Mouse (Mus musculus) urinary bladder, postnatal 10 days (tissue): ENCODE measurements around the gene Fnbp1.

Experiments
- DNase-seq: peaks from one replicate; pipeline ENCODE4 v3.0.0; 2022; ENCODE audit warnings: low spot score

Fnbp1 gene

DNA sequence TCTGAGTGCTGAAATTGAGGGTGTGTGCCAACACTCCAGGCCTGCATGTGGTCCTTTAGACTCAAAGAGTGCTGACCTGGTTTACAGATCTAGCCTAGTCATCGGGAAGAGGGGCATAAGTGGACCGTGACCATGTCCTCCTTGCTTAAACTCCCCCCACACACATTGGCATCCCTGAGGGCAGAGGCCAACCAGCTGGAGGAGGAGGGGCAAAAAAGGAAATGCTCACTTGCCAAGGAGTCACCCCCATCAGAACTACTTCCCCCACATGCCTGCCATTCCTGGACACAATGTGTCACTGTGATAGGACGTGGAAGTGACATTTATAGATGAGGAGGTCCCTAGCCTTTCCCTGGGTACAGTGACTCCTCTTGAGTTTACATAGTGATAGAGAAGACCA lies 116.3 kb downstream of the Fnbp1 start:
- DNase-seq = no peak

DNA sequence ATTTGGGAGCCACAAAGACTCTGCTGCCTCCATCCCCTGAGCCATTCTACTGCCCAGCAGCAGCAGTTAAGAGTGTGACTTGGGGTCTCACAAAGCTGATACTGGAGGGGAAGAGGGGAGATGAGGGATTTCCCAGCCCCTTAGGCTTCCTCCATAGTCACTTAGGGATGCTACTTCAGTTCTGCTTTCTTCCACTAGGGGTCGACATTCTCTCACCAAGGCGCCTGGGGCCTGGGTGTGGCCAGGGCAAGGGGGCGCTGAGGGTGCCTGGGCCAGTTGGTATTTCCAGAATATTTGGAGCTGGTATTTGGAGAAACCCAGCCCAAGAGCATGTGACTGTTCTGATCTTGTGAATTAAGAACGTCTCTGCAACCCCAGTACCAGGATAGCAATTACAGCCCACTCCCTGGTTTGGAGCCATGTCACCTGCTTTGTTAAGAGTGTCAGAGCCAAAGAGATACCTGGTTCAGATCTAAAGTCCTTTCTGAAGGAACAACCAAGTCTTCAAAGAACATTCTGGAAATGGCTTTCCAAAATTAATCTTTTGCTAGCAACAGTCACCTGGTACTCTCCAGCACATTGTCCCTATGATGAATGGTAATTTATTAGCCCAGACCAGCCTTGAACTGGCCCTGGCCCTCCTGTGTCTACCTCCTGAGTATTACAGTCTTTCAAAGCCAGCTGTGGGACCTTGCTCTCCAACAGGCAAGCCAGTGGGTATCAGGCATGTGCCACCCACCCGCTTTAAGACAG lies 117.0 kb downstream of the Fnbp1 start:
- no peak for DNase-seq

DNA sequence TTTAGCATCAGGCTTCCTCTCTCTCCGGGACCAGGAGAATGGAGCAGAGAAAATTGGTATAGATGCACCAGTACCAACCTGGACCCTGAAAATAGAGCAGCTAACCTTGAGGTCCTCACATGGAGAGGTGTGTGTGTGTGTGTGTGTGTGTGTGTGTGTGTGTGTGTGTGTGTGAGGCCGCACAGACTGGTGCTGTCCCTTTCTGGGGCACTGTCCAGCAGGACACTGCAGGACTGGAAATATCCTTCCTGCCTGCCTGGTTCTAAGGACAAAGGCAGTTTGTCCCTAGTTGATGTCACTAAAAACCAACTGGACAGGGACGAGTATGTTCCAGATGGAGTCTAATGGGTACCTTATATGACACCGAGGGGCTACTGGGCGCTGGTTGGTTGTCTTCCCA lies 117.9 kb downstream of the Fnbp1 start:
- no peak for DNase-seq

DNA sequence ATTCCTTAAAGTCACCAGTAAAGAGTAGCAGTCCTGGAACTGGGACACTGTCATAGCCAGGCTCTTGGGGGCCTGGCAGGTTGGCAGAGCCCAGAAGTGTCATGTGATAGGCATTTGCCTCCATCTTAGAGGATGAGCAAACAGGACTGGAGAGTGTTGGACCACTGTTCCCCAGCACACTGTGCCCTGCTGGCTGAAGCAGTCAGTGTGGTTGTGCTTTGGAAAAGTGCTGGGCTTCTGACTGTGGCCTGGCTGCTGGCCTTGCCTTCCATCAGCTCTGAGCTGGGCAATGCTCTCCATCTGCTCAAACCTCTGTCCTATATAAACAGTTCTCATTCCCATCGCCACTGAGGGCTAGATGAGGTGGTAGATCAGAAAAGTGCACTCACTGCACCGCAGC lies 121.6 kb downstream of the Fnbp1 start:
- no peak for DNase-seq

DNA sequence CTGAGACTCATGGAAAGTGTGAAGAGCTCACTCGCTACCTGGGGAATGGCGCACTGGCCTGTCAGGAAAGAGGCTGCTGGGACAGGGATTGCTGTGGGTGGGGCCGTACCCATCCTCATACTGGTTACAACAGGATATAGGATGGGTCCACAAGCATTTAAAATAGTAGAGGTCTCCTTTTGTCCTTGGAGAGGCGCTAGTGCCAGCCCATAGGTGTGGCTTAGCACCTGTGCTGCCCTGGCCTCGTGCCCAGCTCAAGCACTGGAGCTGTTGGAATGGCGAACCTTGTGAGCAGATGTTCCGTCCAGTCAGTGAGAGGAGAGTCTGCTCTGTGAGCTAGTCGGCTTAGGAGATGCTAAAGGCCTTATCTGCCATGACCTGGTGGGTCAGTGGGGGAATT lies 122.8 kb downstream of the Fnbp1 start:
- DNase-seq = no peak

DNA sequence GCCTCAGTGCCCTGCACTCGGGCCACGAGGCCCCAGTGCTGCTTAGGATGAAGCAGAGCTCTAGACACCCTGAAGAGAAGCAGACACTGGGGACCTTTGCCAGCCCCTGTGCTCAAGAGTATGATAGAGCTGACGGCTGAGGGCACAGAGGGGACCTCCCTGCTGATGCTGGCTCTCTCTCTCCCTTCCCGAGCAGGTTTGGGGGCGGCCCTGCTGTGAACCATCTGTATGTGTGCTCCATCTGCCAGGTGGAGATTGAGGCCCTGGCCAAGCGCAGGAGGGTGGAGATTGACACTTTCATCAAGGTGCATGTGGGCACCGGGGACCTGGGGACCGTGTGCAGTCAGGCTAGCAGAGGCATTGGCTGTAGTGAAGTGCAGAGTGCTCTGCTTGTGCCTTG lies 123.3 kb downstream of the Fnbp1 start:
- DNase-seq = no peak

DNA sequence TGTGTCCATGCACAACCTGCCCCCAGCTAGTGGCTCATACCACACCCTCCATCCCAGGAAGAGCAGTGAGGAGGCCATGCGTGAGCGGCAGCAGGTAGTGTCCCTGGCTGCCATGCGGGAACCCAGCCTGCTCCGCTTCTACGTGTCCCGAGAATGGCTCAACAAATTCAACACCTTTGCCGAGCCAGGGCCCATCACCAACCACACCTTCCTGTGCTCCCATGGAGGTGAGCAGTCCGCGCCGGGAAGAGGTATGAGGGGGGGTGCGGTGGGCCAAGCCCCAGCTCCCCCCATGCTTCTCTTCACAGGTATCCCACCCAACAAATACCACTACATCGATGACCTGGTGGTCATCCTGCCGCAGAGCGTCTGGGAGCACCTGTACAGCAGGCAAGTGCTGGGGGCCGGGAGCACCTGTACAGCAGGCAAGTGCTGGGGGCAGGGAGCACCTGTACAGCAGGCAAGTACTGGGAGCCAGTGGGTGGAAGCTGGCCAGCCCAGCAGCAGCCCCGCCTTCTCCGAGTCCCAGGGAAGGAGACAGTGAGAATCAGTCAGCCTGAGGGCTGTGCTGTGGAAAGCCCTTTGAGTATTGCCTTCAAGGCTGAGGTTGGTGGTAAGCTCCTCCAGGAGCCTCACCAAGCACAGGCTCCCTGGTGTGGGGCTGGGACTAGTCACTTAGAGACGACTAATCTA lies 124.0 kb downstream of the Fnbp1 start:
- no peak for DNase-seq

DNA sequence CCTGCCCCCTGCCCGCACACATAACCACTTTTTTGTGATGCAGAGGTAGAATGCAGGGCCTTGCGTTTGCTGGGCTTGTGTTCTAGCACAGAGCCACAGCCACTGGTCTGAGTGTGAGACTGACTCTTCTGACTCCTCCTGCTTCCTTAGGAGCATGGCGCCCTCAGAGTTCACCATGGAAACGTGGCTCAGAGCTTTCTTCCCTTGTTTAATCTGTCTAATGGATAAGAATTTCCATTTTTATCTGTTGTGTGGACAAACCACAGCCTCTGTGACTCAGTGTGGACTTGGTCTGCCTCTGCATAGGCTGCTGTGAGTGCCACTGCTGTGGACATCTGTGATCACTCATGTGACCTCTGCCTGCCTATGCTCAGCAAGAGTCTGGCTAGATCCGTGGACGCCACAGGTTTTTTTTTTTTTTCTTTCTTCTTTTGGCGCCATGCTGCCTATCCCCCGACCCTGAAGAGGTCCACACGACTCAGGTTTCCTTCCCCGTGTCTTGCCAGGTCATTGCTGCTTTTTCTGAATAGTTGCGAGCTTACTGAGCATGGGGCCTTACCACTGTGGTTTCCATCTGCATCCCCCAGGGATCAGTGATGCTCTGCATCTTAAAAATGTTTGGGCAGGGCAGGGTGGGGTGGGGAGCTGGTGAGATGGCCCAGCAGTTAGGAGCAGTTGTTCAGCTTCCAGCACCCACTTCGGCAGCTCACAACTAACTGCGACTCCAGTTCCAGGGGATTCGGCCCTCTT lies 128.3 kb downstream of the Fnbp1 start:
- DNase-seq = no peak

DNA sequence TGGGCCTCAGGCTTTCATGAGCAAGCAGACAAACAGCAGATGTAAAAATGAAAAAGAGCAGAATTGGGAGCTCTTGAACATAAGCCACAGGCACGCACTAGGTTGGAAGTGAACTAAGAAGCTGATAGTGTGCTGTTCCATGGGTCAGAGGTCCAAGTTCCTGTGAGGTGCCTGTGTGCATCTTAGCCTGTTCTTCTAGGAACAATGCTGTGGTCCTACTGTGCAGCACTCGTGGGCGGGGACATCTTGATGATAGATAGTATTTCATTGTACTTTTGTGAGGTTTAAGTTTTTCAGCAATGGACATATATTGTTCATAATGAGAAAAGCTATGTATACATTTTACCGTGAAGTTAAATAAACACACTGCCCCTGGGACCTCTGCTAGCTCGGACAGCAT lies 134.6 kb downstream of the Fnbp1 start:
- DNase-seq = no peak

DNA sequence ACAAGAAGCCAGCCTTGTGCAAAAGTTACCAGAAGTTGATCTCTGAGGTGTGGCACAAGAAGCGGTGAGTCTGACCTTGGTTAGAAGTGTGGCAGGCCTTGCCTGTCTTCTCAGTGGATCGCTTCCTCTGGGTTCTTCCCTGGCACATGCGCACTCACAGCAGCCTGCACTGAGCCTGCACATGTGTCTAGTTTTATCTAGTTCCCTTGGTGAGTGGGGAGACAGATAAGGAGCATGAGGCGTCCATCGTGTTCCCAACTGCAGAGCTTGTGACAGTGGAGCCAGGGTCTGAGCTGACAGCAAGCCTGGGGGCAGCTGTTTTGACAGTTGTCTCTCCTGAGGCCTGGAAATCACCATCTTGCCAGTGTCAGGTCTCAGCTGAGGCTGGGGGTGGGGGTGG lies 135.4 kb downstream of the Fnbp1 start:
- no peak for DNase-seq

DNA sequence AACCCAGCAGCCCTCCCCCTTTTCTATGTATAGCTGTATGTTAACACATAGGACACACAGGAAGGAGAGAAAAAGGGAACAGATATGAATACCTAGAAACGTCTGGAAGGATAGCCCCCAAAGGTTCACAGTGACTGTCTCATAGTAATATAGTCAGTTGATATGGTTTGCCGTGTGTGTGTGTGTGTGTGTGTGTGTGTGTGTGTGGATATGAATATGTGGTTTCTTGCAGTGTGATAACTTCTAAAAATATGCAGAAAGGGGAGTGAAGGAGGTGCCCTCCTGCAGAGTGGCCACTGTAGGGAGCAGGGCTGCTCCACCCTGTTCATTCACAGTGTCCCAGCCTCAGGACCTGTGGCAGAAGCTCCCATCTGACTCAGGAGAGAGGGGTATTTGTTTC lies 136.4 kb downstream of the Fnbp1 start:
- no peak for DNase-seq

DNA sequence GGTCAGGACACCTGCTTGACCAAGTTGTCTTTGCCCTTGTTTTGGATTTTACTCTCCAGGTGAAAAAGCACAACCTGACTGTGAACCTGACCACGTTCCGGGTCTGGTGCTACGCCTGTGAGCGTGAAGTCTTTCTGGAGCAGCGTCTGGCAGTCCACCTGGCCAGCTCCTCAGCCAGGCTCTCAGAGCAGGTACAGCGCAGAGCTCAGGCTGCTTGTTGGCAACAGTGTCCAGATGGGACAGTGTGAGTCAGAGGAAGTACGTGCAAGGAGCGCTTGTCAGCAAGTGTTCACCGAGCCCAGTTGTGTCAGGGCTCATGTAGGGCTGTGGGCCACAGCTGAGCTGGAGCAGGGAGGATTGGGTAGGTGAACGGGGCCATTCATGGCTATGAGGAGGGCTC lies 139.0 kb downstream of the Fnbp1 start:
- no peak for DNase-seq

DNA sequence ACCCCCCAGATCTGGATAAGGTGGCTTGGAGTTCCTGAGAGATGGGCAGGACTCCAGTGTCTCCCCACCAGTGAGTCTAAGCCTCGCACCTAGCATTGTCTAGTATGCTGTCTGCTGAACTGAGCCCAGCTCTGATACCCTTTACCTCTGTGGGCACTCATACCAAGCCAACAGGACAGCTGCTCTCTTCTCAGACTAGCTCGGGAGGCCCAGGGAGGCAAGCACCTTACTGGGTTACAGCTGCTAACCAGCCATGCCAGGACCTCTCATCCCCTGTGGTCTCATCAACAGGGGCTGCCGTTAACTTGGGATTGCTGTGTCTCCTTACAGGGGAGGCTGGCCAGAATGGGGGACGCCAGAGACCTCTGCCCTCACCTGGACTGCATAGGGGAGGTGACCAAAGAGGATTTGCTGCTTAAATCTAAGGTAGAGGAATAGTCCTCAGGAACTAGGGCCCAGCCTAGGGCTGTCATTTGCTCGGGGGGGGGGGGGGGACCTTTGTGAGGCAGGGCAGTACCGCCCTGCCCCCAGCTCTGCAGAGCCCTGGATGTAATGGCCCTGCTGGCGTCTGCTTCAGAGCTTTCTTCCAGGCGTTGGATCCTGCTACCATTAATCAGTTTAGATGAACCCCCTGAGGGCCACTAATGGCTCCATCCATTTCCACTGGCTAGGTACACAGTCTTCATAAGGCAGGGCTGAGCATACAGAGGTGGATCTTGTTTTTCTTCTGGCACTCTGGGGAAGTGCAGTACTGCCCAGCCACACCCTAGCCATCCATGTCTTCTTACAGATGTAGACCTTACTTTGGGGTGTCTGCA lies 143.2 kb downstream of the Fnbp1 start:
- no peak for DNase-seq

DNA sequence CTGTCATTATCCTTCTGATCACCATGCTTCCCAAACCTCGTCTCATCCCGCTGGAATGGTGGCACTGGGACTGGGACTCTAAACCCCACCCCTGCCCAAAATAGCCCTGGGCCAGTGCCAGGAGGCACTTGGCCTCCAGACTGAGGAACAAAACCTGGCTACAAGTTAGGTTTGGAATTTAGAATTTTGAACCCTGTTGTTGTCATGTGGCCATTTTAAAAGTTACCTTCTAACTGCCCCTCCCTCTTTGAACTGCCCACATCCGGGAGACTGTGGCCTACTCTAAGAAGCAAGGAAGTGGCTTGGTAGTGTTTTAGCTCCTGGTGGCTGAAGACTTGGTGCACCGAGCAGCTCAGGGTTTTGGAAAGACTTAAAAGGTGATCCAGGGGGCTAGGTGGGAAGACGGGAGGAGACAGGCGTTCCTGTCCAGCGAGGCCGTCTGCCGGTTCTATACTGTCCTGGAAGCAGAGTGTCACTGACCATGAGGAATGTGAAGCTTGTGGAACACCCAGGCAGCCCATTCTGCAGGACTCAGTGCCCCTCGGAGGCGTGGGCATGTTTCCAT lies 146.3 kb downstream of the Fnbp1 start:
- no peak for DNase-seq

DNA sequence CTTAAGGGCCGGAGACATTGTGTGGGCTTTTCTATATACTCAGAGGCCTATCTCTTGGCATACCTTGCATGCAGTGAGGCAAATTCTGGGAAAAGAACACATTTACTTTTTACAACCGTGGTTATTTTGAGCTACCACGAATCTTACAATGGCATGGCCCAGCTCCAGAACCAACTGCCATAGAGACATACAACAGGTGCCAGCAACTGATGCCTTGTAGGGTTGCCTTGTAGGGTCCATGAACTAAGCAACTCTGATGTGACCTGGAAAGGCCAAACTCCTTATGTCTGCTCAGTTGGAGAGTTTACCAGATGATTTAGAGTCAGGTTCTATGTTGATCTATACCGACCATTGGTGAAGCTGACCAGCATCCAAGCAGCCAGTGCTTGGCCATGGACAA lies 147.0 kb downstream of the Fnbp1 start:
- DNase-seq = no peak

DNA sequence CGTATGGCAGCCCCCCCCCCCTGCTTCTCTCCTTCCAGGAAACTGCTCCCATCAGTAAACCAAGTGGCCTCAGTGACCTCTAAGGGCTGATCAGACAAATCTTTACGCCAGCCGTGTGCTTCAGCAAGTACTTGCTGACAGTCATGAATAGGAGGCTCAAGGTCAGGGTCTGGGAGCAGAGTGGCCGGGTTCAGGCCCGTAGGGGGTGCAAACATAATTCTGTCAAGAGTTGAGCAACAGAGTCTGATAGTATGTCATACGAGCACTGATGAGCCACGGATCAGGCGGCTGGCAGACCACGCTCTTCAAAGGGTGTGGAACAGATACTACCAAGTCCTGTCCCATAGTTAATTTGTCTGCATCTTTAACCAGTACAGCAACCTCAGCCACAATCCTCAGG lies 151.6 kb downstream of the Fnbp1 start:
- no peak for DNase-seq

DNA sequence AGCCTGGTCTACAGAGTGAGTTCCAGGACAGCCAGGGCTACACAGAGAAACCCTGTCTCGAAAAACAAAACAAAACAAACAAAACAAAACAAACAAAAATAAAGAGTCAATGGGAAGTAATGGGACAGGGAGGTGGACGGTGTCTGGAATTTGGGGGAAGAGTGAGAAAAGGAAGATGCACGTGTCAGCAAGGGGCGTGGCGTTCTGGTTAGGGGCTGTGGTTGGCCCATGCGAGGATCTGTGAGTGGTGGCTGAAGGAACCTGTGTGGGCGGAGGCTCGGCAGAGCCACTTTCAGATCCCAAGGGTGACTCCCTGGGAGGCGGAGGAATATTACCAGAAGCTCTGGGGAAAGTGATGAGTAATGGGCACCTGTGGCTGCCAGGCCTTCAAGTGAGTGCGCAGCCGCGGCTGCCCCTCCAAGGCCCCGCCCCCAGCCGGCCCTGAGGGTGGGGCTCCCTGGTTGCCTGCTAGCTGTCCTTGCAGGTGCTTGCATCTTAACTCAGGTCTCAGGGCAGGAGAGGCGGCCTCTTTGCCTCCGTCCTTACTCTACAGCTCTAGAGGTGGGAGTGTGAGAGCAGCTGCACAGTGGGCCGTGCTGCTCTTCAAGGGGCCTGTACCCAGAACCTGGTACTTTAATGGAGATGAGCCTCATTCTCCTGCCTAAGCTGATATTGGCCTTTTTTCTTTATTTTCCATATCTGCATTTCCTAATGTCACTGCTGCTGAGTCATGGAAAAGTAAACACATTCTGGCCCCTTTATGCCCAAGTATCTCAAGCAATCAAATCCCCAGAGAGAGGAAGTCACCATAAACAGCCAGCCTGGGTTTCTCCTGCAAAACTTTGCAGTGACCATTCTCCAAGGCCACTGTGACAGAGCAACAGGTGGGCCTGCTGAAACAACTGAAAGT lies 156.4 kb downstream of the Fnbp1 start:
- DNase-seq = no peak

DNA sequence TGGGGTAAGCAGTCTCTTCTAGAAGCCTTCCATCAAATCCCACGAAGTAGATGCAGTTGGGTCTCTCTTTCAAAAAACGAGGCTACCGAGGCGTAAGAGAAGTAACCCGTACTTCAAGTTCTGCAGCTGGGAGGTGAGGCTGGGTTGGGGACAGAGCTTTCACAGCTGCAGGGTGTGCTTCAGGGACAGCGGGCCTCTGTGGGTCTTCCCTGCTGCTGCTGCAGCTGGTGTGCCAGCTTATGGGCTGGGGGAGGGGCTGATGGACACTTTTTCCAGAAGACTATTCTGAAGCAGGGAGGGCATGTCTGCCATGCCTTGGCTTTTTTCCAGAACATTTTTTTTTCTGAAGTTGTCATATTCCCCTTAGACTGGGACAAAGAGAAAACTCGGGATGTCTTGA lies 158.8 kb downstream of the Fnbp1 start:
- no peak for DNase-seq

DNA sequence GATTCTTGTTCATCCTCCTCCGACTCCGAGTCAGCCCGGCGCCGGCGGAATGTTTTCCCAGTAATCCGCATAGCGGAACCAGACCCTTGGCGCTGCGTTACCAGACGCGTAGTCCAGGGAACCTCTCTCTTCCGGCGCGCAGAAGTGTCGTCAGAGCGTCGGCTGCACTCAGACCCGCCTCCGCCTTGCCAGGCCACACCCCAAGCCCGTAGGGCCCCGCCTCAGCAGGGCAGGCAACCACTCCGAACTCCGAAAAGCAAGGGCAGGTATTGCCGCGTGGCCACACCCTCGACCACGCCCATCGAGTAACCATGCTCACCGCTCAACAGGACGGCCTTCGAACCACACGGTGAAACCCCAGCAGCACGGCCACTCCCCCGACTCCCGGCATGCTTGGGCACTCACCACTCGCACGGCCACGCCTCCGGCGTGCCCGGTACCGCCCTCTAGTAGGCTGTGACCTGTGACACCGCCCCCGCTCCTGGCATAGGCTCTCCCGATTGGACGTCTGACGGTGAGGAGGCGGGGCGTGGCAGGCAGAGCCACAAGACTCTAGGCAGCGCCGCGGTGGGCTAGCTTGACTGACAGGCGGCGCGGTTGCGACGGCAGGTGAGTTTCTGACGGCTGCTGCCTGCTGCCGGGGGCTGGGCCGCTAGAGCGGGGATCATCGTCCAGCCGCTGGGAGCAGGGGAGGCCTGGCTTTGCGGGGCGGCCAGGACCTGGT lies 159.9 kb downstream of the Fnbp1 start, which contains the start of the genes BC005624 and Usp20:
Gene BC005624 (minus strand): TSS at position 412 of the 724 bp plus-strand sequence.
Gene Usp20 (plus strand): TSS at position 490 of the 724 bp plus-strand sequence.
- peak; percentile 96 for DNase-seq
